Mouse (Mus musculus): Measurements from ENCODE around the gene Frmd4b.

DNA sequence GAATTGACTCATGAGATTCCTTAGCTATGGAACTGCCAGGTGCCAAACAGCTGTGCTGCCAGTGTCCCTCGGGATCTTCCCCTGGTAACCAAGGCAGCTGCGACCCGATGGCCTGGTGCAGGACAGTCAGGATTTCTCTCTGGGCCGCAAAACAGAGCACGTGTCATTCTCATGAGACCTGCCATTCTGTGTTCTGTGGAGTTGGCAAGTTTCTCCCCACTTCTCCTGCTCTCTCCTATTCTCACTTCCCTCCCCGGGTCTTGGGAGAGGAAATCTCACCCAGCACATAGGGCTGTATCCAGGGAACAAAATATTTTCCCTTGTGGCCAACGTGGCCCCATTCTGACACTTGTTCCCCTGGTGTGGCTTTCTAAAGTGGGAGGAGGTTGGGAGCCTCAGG lies 176.0 kb downstream of the Frmd4b start:
- no peak for TF ChIP-seq CTCF (IDR thresholded peaks at IDR 0.05)
- TF ChIP-seq EP300 (IDR thresholded peaks at IDR 0.05): no peak

All from lung, postnatal 0 days (tissue).